Mouse (Mus musculus): ENCODE results near the gene Thop1. TPM values are rescaled to one million over a fixed set of nuclear protein-coding genes. Genes with fewer than 3 reads are reported as not detected.
"Not testable (repeated sequence)": the region's sequence is repeated elsewhere in the genome, so short reads cannot be mapped to it uniquely, and the experiment has no call there.

Thop1 gene
- total RNA-seq (2021): 54.3 and 80.2 TPM in 2 replicates
- long read RNA-seq, transcript Thop1-201 (13 exons, 2,832 nt): major isoform, 76 of 106 reads
- long read RNA-seq, partial matches to known transcripts: 11 of 106 reads
- long read RNA-seq, other reads (novel, unspliced or antisense): 19 of 106 reads

DNA sequence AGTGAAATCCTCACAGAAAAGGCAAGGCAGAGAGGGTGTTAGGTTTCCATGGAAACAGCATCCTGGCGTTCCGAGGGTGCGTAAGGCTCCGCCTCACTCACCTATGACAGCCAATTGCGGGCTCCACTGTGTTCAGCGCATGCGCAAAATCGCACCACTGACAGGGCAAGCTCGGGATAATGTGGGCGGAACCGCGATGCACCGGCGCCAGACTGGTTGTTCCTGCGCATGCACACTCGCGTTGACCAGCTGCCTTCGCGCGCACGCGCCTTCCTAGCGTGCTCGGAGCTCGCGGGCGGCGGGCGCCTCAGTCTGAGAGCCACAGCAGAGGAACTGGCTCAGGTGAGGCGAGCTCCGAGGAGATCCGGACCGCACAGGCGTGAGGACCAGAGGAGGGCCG is at the start of gene Thop1:
Thop1 (plus strand) TSS at position 200 of the 400 bp plus-strand sequence.
- DNase-seq: peak; percentile 97

DNA sequence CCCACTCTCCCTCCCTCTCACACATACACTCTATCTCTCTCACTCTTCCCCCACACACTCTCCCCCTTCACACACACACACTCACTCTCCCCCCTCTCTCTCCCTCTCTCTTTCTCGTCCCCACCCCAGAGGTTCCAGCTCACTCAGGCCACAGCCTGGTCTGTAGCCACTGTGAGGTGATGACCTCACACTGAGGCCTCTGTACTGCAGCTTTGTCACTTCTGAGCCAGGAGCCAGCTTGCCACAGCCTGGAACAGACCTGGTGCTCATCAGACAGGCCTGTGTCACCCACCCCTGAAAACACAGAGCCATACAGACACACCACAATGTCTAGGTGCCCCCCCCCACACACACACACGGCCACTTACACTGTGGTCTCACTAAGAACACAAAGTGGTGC is 49.6 kb upstream of the Thop1 start:
- DNase-seq: no peak

DNA sequence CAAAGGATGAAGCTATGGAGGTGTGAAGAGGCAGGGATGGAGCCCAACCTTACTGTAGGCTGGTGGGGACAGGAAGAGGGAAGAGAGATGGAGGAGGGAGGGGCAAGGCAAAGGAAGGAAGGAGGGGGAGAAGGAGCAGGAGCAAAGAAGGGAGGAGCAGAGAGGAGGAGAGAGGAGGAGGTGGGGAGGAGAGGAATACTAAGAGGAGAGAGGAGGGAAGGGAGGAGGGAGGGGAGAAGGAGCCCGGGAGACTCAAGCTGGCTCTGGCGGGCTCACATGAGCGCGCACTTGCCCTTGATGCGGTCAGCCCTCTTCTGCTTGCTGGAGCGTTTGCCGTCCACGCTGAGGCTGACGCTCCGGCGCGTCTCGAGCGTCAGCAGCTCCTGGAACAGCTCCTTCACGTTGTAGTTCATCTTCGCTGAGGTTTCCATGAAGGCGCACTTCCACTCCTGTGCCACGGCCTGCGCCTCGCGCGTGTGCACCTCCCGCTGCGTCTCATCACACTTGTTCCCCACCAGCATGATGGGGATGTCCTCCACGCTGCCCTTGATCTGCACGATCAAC is 48.2 kb upstream of the Thop1 start:
- DNase-seq: no peak

DNA sequence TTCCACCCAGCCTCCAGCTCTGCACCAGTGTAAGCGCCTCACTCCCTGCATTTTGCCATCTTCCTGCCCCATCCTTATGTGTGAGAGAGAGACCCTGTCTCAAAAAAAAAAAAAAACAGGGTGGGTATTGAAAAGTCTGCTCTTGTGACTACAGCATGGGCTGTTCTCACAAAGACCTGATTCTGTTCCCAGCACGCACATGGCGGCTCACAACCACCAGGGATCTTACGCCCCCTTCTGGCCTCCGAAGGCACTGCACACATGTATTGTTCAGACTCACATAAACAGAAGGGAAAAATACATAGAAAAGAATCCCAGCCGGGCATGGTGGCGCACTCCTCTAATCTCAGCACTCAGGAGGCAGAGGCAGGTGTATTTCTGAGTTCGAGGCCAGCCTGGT is 47.1 kb upstream of the Thop1 start:
- DNase-seq: no peak

DNA sequence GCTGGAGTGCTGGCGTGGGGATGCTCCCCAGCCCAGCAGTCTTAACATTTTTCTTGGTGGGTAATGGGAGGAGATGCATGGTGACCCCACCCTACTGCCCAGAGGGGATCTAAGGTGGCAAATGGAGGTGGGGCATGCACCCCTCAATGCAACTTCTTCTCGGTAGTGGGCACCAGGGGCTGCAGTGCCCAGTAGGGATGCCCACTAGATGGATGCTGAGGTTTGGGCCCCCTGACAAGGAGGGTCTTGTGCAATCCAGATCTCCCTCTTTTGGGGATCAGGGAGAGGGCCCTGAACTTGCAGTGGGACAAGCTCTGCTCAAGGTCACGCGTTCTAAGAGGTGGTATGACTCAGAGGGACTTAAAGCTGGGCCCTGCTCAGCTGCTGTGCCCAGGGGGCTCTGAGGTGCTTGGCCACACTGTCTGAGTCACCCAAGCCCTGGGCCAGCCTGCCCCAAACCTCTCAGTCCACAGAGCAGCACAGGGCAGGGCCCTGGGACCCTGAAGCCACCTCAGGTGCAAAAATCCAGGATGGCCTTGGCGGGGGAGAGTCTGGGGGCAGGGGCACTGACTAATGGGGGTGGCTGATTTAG is 45.4 kb upstream of the Thop1 start:
- DNase-seq: no peak

DNA sequence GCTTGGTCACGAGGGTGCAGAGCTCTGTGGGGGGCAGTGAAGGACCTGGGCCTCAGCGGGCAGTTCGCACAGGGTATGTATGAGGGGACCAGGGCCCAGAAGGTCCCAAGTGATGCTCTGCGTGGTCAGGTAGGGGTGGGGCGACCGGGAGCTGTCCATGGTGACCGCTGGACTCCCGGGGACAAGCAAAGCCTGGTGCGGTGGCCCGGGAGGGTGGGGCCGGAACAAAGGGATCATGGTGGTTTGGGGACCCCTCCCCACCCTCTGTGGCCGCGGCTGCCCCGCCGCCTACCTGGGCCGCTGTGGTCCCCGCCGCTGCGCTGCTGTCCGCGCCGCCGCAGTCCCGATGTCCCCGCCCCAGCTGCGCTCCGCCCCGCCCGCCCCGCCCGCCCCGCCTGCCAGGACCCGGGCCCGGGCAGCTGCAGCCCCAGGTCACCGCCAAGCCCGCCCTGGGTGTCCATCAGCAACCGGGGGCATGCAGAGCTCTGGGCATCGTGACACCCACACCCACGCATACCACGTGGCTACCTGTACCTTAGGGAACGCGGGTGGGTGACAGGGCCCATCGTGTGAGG is 44.7 kb upstream of the Thop1 start:
- DNase-seq: peak; percentile 35

DNA sequence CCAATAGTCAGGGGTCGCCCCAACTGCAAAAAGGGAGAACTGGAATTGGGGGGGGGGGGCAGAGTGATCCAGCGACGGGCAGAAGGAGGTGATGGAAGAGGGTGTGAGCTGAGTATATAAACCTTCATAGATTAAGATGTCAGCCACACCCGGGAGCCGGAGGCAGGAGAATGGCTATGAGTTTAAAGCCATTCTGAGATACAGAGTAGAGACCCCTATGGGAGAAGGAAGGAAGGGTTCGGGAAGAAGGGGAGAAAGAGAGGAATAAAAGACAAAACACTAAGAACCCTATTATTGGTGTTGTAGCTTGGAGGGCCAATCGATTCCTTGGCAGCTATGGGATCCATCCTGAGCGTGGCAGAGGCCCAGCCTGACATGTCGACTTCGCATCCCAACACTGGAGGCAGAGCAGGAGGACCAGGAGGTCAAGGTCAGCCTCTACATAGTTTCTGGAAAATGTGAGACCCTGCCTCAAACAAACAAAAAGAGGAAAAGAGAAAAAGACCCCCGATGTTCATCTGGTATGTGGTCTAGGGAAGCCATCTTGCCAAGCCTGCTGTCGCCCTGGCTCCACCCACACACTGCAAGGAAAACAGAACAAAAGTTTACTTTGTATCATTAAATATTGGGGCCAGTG is 44.1 kb upstream of the Thop1 start, which contains the start of gene Diras1:
Diras1 (minus strand) TSS at position 24 of the 637 bp plus-strand sequence.
- DNase-seq: no peak

DNA sequence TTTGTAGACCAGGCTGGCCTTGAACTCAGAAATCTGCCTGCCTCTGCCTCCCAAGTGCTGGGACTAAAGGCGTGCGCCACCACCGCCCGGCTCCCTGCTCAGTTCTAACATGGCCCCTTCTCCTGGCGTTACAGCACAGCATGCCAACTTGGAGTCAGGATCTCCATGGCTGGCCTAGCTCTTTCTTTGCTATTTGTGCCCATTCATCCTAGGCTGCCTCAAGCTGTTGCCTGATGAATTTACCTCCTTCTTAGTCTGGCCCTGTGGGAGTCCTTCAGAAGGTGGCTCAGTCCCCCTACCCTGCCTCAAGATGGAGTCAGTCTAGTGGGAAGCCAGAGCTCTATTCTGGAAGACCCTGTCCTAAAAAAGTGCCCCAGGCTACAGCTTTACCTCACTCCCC is 43.0 kb upstream of the Thop1 start:
- DNase-seq: no peak

DNA sequence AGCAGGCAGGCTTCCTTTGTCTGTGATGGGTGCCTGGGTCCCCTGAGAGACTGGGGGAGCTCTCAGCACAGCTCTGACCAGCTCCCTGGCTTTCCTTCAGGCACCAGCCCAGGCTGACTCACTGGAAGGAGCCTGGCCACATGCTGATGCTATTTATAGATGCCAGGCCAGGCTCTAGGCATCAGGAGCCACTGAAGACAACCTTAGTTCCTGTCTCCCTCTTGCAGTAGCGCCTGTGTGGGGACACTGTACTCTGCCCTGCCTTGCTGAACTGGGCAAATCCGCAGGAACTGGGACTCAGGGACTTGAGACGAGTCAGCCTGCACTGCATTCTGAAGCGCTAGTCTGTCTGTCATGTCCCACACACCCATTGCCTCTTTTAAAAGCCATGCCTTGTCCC is 42.5 kb upstream of the Thop1 start:
- DNase-seq: peak; percentile 54

DNA sequence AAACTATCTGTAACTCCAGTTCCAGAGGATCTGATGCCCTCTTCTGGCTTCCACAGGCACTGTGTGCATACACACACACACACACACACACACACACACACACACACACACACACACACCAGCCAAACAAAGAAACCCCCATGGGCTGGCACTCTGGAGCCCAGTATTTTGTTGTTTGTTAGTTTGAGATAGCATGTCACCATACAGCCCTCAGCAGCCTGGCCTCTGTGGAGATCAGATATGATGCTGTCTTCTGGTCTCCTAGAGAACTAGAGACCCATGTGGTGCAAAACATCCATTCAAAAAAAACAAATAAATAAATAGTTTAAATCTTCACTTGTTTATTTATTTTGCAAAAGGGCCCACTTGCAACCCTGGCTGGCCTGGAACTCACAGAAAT is 41.6 kb upstream of the Thop1 start:
- DNase-seq: no peak

DNA sequence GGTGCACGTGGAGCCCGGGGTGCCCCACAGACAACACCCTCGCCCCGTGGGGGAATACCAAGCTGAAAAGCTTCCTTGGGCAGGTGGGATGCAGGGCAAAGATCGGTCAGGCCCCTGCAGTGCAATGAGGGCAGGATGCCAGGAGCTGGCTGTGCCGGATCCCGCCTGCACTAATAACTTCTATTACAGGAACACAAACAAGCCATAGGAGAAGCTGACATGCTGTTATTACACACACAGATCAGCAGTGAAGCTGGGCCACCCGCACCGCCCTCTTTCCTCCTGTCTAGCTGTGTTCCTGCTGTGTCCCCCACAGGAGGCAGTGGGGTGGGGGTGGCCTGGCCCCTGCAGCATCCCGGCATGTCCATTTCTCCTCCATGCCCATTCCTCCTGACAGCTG is 40.8 kb upstream of the Thop1 start:
- no peak for DNase-seq

DNA sequence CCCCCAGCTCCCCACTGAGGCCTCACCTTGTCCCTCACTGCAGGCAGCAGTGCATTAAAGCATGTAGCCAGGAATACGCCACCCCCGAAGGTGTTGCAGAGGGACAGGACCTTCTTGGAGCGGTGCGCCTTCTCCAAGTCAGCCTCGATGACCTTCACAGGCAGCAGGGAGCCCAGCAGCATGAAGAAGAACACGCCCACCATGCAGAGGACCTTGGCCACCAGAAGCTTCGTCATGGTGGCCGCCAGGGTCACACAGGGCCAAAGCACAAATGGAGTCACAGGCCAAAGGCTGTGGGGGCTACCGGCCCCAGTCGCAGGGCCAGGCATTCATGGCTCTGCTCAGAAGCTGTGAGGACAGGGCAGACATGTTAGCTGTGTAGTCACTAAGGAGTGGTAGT is 36.2 kb upstream of the Thop1 start:
- peak; percentile 44 for DNase-seq

DNA sequence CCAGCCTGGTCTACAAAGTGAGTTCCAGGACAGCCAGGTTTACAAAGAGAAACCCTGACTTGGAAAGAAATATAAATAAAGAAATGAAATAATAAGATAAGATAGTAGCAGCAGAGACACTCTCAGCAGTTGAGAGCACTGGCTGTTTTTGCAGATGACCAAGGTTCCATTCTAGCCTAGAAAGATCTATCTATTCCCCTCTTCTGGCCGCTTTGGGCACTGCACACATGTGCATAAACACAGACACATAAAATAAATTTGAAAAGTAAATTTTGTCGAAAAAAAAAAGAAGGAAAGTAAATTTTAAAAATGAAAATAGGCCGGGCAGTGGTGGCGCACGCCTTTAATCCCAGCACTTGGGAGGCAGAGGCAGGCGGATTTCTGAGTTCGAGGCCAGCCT is 33.6 kb upstream of the Thop1 start:
- no peak for DNase-seq

DNA sequence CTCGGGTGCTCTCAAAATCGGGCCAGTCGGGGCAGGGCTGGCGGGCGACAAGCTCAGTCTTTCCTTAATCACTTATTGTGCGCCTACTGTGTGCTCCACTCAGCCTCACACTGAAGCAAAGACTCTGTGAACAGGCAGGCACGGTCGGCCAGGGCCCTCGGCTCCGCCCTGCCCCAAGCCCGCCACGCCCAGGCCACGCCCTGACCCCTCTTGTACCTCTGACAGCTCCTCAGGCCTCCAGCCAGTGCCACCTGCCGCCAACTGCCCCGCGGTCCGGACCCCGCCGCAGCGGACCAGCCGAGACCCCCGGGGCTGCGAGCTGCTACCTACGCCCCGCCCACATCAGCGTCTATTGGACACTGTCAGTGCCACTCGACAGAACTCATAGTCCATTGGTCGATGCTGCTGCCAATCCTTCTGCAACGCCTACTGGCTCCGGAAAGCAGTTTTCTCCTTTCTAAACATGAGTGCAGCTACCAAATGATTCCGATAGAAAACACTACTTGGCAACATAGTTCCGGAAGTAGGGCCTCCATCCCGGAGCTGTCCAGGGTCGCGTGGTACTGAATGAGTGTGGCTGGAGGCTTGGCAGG is 32.8 kb upstream of the Thop1 start, which contains the start of gene Slc39a3:
Slc39a3 (minus strand) TSS at position 439 of the 593 bp plus-strand sequence.
- DNase-seq: peak; percentile 97

DNA sequence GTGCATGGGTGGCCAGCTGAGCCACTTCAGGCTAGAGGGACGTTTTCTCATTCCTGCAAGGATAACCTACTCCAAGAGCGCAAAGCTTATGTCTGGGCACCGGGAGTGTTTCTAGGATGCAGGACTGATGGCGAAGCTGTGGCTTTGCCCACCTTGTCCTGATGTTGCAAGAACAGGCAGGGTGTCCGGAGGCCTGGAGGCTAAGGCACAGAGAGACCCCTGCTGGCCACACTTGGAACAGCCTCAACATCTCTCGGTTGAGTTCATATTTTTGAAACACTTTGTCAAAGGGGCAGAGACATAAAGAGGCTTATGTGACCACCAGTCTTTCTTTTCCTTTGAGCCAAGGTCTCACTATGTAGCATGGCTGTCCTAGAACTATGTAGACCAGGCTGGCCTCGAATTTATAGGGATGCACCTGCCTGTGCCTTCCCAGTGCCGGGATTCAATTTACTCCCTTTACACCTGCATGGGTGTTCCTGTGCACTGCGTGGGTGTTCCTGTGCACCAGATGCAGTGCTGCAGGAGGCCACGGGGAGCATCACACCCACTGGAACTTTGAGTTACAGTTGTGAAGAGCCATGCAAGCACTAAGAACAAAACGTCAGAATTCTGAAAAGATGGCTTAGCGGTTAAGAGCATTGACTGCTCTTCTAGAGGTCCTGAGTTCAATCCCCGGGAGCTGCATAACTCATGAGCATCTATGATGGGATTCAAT is 28.2 kb upstream of the Thop1 start:
- DNase-seq: peak; percentile 70

DNA sequence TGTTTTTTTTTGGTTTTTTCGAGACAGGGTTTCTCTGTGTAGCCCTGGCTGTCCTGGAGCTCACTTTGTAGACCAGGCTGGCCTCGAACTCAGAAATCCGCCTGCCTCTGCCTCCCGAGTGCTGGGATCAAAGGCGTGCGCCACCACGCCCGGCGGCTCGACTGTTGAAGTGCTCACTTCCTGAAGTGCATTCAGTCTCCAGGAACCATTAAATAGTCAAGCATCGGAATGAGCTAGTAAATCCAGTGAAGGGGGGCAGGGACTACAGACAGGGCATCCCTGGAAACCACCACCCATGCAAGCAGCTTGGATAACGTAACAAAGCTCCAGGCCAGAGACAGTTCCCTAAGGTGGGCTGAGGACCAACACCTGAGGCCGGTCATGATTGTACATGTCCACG is 24.6 kb upstream of the Thop1 start:
- DNase-seq: not testable (repeated sequence)

DNA sequence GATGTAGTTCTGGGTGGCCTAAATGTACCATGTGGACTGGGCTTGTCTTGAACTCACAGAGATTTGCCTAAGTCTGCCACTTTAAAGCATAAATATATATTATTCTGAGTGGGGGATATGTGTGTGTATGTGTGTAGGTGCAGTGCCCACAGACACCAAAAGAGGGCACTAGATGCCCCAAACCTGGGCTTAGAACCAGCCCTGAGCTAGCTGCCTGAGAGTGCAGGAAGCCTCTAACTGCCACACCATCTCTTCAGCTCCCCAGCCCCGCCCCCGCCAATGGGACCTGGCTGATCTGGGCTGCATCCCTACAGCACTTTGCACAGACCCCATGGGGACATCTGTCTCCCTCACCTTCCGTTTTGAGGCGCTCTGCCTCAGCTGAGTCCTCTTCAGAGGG is 19.2 kb upstream of the Thop1 start:
- peak; percentile 12 for DNase-seq

DNA sequence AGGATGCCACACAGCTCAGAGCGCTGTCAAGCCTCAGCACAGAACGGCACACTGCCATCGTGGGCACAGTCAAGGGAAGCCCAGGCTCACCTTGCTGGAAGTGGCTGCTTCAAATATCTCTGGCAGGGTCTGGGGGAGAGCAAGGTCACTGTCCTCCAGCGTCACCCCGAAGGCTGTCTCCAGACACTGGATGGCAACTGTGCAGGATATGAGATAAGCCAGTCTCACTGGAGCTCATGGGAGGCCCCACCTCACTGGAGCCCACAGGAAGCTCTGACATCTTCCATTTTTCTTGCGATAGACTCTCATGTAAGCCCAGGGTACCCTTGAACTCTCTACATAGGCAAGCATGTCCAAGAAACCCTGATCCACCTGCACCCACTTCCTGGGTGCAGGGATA is 18.7 kb upstream of the Thop1 start:
- no peak for DNase-seq

DNA sequence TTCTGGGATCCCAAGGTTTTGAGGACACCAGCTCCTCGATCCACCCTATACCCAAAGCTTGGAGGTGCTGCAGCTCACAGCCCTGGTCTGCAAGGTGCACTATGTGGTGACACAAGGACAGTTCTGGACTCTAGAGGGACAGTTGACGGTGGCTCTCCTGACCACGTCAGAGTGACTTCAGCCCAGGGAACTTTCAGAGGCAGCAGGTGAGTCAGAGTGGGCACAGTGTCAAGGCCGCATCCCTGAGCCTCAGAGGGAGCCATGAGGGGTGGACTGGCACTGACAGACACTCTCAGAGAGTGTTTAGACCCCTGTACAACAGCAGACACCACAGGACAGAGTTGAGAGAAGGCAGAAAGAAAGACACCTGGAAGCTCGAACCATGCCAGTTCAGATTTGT is 17.3 kb upstream of the Thop1 start:
- DNase-seq: peak; percentile 67

DNA sequence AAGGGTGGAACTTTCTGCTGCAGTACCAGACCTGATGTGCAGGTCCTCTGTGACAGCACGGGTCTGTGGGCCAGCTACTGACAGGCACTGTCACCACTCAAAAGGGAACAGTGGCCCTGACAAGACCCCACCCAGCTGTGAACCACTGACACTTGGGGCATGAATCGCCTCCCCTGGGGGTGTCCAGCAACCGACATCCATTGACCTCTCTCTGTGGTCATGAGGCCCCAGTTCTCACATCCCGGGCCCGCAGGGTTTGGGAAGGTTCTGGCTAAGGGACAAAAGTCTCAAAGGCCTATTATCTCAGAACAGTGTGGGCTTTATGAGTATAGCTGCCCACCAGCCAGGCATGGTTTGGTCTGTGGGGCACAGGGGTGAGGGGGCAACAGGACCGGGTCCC is 14.7 kb upstream of the Thop1 start:
- DNase-seq: peak; percentile 1

DNA sequence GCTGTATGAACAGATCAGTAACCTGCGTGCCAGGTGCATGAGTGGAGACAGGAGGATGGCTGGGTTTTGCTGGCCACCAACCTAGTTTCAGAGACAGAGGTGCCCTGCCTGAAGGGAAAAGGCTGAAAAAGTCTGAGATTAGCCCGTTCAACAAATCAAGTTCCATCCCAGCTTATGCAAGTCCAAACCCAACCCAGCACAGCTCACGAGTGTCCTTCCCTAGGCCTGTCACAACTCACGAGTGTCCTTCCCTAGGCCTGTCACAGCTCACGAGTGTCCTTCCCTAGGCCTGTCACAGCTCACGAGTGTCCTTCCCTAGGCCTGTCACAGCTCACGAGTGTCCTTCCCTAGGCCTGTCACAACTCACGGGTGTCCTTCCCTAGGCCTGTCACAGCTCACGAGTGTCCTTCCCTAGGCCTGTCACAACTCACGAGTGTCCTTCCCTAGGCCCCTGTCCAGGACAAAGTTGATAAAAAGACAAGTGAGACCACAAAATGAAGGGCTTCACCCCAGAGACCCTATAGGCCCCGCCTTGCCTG is 14.0 kb upstream of the Thop1 start:
- peak; percentile 3 for DNase-seq
